Mouse (Mus musculus) CH12.LX (cell line): ENCODE data around the gene Atp8b5.

Experiments
- CTCF ChIP-seq, 2 experiments: IDR thresholded peaks in 1 of 2; conservative IDR thresholded peaks in 1 of 2; 2 replicates each; pipeline ENCODE4 v1.5.1; 2011 to 2012; ENCODE audit warnings: low read depth in 2 of 2, low read length in 2 of 2, improper control_type of control experiment in 1 of 2, inconsistent platforms in 1 of 2, mild to moderate bottlenecking in 1 of 2, moderate library complexity in 1 of 2
- NELFE ChIP-seq: IDR thresholded peaks from 2 replicates; pipeline ENCODE4 v1.6.1; 2011; ENCODE audit warnings: low read depth, low read length, improper control_type of control experiment

DNA sequence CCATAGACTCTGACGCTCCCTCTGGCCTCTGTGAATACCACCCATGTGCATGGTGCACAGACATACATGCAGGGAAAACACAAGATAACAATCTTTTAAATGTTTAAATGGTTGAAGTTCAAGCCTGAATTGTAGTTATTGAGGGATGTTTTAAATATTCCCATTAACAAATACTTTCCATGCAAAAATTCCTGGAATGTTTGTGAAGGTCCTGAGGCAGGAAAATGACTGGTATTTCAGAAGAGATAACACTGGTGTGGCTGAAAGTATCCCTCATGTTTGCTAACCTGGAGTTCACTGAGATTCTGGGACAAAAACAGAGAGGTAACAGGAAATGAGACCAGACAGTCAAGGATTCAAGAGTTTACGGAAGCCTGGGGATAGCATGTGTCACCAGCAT, 122.4 kb downstream of the Atp8b5 start:
- TF ChIP-seq CTCF (conservative IDR thresholded peaks at IDR 0.05 in 1 of 2, IDR thresholded peaks at IDR 0.05 in 1 of 2; ENCODE audit: low read depth in 2 of 2, low read length in 2 of 2) (no peak), NELFE (no peak)
